Mouse (Mus musculus): Measurements from ENCODE around the gene Nkain1. TPM values are rescaled to one million over a fixed set of nuclear protein-coding genes. Genes with fewer than 3 reads are reported as not detected.

Gene Nkain1
- 12.8 and 20.1 TPM in 2 replicates for polyA plus RNA-seq (2016; fragmentation: Nextera tagmentation; extraction: Ambion mirVana)

DNA sequence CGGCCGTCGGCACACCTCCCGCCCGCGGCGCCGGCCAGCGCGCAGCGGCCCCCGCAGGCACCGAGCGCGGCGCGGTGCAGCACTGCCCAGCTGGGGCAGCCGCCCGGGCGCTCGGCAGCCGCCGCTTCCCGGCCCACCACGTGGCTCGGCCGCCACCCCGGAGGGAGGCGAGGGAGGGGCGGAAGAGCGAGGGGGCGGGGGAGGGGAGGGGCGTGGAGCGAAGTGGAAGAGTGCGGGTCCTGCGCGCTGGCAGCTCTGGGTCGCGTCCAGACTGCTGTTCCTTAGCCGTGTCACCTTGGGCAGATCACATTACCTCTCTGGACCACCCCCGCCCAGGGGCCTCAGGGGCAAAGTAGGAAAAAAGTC, at the start of gene Nkain1:
Nkain1 (minus strand) TSS at position 126 of the 366 bp plus-strand sequence.
- H3K9me3 ChIP-seq: no peaks in the 10 kb centered on the region
- H3K4me1 ChIP-seq: peaks cover 27% of the 10 kb centered on the region
- peak within 1 kb of the TSS; percentile 97 for H3K9ac ChIP-seq
- peaks cover 4% of the 10 kb centered on the region; the same call in 1 of the 2 replicates for H3K27me3 ChIP-seq (replicated peaks)
- H3K27ac ChIP-seq: peak within 1 kb of the TSS; percentile 75
- under 1% methylated on average over 37 of the region's 41 CpGs for WGBS
- H3K36me3 ChIP-seq: no peaks in the 10 kb centered on the region
- H3K4me2 ChIP-seq (replicated peaks): peak within 1 kb of the TSS; percentile 82
- peak within 1 kb of the TSS; percentile 84 for H3K4me3 ChIP-seq
- ATAC-seq (ENCODE audit: low FRiP score, low read depth): peak; percentile 80

DNA sequence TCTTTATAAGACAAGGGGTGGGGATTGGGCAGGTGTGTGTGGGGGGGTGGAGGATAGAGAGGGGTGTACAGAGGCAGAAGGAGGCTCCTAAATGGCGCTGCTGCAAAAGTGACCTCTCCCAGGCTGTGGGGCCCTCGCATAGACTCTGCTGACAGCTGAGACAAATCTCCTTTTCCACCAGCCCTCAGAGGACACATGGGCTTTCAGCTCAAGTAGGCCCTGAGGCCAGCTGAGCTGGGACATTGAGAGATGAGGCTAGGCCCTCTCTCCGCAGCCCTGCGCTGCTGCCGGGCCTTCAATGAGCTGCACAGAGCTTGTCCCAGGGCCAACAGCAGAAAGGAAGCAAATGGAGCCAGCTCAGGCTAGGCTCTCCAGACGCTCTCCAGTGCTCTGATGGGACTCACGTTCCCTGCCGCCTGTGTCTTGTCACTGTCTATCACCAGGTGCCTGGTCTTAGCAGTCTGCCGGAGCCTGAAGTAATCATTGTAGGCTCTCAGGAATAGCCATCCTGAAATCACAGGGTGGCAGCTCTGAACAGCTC, 4.8 kb upstream of the Nkain1 start:
- WGBS: 52% methylated on average over 9 of the region's 9 CpGs
- ATAC-seq (ENCODE audit: low FRiP score, low read depth): no peak
- peaks cover 4% of the 10 kb centered on the region; the same call in 1 of the 2 replicates for H3K27me3 ChIP-seq (replicated peaks)
- H3K9ac ChIP-seq: no peak overlapping the region
- H3K4me2 ChIP-seq (replicated peaks): no peak overlapping the region
- no peaks in the 10 kb centered on the region for H3K4me1 ChIP-seq
- H3K27ac ChIP-seq: no peak overlapping the region
- no peak overlapping the region for H3K4me3 ChIP-seq
- no peaks in the 10 kb centered on the region for H3K9me3 ChIP-seq
- no peaks in the 10 kb centered on the region for H3K36me3 ChIP-seq

DNA sequence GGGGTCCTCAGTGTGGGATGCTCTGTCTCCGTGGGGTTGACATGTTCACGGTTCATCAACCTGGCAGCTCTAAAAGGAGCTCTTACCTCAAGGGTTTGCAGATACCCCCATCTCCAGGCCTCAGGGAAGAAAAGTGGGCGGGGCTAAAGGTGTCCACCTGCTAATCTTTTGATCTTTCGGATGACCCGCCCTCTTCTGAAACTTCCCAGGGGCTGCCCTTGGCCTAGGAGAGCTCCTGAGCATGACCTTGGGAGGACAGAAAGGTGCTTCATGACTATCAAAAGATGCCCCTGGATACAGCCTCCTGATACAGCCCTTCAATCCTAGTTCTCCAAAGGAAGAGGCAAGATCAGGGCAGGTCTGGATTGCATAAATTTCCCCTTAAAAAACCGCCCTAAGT, 3.1 kb upstream of the Nkain1 start:
- no peak overlapping the region for H3K4me3 ChIP-seq
- no peak overlapping the region for H3K27ac ChIP-seq
- peaks cover 6% of the 10 kb centered on the region; the same call in 1 of the 2 replicates for H3K4me1 ChIP-seq
- no peaks in the 10 kb centered on the region for H3K9me3 ChIP-seq
- 71% methylated on average over 6 of the region's 6 CpGs for WGBS
- H3K27me3 ChIP-seq (replicated peaks): peaks cover 4% of the 10 kb centered on the region; the same call in 1 of the 2 replicates
- H3K36me3 ChIP-seq: no peaks in the 10 kb centered on the region
- ATAC-seq (ENCODE audit: low FRiP score, low read depth): no peak
- no peak overlapping the region for H3K9ac ChIP-seq
- no peak overlapping the region for H3K4me2 ChIP-seq (replicated peaks)

DNA sequence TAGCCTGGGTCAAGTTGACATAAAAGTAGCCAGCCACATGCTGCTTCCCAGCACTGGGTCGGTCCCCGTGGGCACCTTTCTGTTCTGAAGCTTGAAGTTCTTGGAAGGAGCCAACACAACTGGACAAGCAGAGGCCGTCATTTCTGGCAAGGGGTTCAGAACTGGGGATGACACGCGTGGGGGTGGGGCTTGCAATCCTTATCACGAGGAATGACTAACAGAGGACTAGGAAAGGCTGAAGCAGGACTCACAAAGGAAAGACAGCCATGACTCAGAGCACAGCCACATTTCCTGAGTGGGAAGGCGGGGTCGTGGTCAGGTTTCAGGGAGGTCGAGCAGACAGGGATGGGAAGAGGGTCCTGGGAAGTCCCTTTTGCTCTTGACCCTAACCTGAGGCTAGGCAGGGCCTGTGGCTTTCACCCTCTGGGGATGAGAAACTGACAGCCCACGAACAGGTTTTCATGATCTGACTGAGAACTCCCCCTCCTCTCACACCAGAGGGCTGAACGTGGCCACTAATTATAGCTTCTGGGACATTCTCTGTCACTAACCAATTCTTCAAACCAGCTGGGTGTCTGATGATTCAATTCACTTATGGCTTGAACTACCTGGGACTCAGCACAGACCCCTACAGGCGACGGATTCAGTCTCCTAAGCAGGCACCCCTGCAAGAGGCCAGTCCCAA, 2.4 kb upstream of the Nkain1 start:
- Histone ChIP-seq H3K9me3 (no peaks in the 10 kb centered on the region), H3K27me3 (replicated peaks) (peaks cover 4% of the 10 kb centered on the region; the same call in 1 of the 2 replicates), H3K9ac (no peak overlapping the region), H3K4me2 (replicated peaks) (no peak overlapping the region), H3K36me3 (no peaks in the 10 kb centered on the region), H3K4me3 (no peak overlapping the region), H3K4me1 (peaks cover 12% of the 10 kb centered on the region), H3K27ac (no peak overlapping the region)
- 66% methylated on average over 13 of the region's 13 CpGs for WGBS
- ATAC-seq (ENCODE audit: low FRiP score, low read depth): no peak

DNA sequence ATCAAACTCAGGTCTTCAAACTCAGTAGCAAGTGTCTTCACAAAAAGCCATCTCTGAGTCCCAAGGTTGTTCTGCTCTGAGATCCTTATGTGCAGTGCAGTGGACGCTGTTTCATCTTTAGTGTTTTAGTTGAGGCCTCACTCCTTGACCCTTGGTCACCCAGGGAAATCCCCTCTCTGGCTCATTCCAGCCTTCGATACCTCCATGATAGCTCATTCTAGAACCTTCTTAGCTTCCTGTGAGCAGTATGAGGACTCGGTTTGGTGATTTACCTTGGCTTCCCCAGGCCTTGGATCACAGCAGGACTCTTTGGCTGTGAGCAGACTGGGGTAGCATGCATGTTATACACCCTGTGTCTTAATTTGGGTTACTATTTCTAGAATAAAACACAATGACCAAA, 1.6 kb upstream of the Nkain1 start:
- ATAC-seq (ENCODE audit: low FRiP score, low read depth): no peak
- no peaks in the 10 kb centered on the region for H3K36me3 ChIP-seq
- 80% methylated on average over 3 of the region's 3 CpGs for WGBS
- H3K4me2 ChIP-seq (replicated peaks): no peak overlapping the region
- H3K4me3 ChIP-seq: no peak overlapping the region
- peaks cover 4% of the 10 kb centered on the region; the same call in 1 of the 2 replicates for H3K27me3 ChIP-seq (replicated peaks)
- H3K4me1 ChIP-seq: peaks cover 19% of the 10 kb centered on the region
- no peak overlapping the region for H3K9ac ChIP-seq
- H3K27ac ChIP-seq: no peak overlapping the region
- no peaks in the 10 kb centered on the region for H3K9me3 ChIP-seq

DNA sequence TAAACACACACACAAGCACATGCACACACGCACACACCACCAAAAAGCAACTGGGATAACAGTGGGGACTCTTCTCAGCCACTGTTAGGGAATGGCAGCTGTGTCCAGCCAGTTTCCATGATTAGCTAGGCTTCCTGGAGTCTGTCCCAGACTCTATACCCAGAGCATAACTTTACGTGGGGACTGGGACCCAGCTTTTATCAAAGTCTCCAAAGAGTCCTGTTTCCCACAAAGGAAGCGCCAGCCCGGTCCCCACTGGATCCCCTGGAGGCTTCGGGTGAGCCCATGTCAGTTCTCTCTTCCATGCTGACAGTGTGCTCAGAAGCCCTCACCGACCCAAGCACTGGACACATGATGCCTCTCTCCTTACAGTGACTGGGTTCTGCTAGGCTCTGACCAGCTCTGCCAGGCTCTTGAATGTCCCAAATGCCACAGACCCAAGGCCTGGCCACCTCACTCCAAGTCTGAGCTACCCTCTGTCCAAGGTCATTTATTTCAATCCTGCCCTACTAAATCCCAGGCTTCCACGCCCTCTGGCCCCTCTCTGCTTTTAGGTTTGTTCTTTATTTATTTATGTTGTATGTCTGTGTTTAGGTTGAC, 988 bp upstream of the Nkain1 start:
- H3K27ac ChIP-seq: no peak overlapping the region
- no peak overlapping the region for H3K9ac ChIP-seq
- H3K4me3 ChIP-seq: no peak overlapping the region
- ATAC-seq (ENCODE audit: low FRiP score, low read depth): no peak
- H3K4me1 ChIP-seq: peaks cover 21% of the 10 kb centered on the region
- 86% methylated on average over 7 of the region's 7 CpGs for WGBS
- H3K36me3 ChIP-seq: no peaks in the 10 kb centered on the region
- H3K27me3 ChIP-seq (replicated peaks): peaks cover 4% of the 10 kb centered on the region; the same call in 1 of the 2 replicates
- H3K4me2 ChIP-seq (replicated peaks): no peak overlapping the region
- H3K9me3 ChIP-seq: no peaks in the 10 kb centered on the region

DNA sequence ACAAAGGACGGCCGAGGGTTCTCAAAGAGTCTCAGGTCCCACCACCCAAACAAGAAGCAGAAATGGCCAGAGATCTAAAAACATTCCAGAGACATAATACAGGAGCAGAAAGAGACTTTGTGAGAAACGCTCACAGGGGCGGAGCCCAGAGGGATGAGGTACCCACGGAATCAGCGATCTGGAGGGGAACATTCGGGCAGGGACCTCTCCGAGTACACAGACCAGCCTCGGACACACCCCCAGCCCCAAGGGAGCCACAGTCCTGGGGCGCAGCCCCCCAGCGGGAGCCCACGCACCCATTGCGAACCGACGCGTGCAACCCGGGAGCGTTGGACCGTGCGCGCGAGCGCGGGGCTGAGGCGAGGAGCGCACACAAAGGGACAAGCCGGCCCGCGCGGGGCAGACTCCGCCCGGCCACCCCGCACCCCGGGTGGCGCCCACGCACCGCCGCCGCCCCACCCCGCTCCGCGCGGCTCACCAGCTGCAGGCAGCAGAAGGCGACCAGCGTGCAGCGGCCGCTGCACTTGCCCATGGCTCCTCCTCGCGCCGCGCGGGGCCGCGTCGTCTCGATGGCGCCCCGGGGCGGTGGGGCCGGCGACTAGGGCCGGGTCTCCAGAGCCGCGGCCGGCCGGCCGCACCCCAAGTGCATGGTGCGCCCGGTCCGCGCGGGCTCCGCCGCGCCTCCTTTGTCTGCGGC, 474 bp downstream of the Nkain1 start:
- H3K9me3 ChIP-seq: no peaks in the 10 kb centered on the region
- peaks cover 4% of the 10 kb centered on the region; the same call in 1 of the 2 replicates for H3K27me3 ChIP-seq (replicated peaks)
- H3K4me2 ChIP-seq (replicated peaks): peak overlapping the region; percentile 82
- ATAC-seq (ENCODE audit: low FRiP score, low read depth): peak; percentile 61
- no peaks in the 10 kb centered on the region for H3K36me3 ChIP-seq
- H3K9ac ChIP-seq: peak overlapping the region; percentile 97
- H3K4me3 ChIP-seq: peak overlapping the region; percentile 84
- H3K4me1 ChIP-seq: peaks cover 32% of the 10 kb centered on the region
- under 1% methylated on average over 65 of the region's 76 CpGs for WGBS
- H3K27ac ChIP-seq: peak overlapping the region; percentile 75

DNA sequence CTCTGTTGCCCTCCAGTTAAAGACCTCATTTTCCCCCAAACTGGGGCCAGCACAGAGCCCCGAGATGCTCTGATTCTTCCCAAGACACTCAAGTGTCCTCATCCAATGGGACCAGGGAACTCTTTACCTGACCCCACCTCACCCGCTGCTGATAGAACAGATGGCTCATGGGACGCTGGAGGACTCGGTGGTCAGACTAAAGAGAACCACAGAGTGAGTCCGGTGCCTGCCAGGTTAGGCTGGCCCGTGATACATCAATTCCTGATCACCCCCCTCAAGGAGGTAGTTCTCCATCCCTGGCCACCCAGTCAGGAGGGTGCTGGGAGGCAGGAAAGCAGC, 992 bp downstream of the Nkain1 start:
- H3K9ac ChIP-seq: peak overlapping the region; percentile 97
- H3K27me3 ChIP-seq (replicated peaks): peaks cover 4% of the 10 kb centered on the region; the same call in 1 of the 2 replicates
- peak overlapping the region; percentile 82 for H3K4me2 ChIP-seq (replicated peaks)
- H3K36me3 ChIP-seq: no peaks in the 10 kb centered on the region
- 0% methylated on average over 6 of the region's 6 CpGs for WGBS
- H3K4me1 ChIP-seq: peaks cover 38% of the 10 kb centered on the region
- H3K9me3 ChIP-seq: no peaks in the 10 kb centered on the region
- peak overlapping the region; percentile 84 for H3K4me3 ChIP-seq
- ATAC-seq (ENCODE audit: low FRiP score, low read depth): no peak
- H3K27ac ChIP-seq: peak overlapping the region; percentile 75; the same call in 1 of the 2 replicates

DNA sequence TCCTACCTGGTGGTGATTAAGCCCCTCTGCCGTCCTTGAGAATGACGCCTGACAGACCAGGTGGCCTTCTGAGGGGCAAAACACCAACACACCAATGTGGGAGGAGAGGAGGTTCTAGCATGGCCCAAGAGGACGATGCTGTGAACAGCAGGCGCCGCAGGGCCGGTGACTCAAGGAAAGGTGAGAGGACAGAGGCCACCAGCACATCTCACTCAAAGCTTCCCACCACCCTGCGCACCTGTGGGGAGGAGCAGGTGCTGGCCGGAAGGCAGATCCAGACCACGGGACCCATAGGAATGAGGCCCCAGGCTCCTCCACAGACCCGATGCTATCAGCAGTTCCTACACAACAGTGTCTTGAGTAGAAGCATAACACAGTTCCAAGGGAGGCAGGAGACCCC, 1.4 kb downstream of the Nkain1 start:
- Histone ChIP-seq H3K36me3 (no peaks in the 10 kb centered on the region), H3K4me1 (peaks cover 42% of the 10 kb centered on the region), H3K4me2 (replicated peaks) (peak overlapping the region; percentile 82), H3K27me3 (replicated peaks) (peaks cover 4% of the 10 kb centered on the region; the same call in 1 of the 2 replicates), H3K4me3 (peak overlapping the region; percentile 84), H3K9me3 (no peaks in the 10 kb centered on the region), H3K27ac (peak overlapping the region; percentile 75; the same call in 1 of the 2 replicates), H3K9ac (peak overlapping the region; percentile 97)
- 40% methylated on average over 10 of the region's 10 CpGs for WGBS
- ATAC-seq (ENCODE audit: low FRiP score, low read depth): no peak

DNA sequence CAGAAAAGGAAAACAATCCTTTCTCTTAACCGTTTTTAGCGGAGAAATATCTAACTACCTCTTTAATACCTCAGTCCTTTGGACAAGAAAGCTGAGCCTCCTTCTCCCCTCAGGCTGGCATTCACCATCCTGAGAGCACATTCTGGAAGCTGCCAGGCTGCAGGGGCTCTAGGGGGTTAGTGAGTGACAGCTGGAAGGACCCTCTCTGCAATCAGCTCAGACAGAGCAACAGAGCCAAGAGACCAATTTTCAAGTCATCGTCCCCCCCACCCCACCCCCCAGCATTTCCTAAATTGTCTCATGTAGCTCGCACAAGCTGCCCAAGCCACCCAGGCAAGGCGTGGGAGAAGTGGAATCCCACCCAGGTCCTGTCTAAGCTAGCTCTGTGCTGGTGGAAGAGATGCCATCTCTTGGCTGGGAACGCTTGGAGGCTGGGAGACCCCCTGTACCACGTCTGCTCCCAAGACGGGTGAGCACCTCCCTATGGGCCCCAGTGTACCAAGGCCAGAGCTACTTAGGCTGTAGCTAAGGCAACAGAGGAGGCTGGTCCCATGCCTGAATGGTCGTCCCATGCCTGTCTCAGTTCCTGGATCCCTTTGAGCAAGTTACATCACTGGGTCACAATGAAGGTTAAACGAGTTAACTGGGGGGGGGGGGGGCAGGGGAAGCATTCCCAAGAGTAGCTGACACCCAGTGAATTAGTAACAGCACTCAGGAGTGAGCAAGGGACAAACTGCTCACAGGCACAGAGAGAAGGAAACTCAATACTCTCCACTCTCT, 2.8 kb downstream of the Nkain1 start:
- Histone ChIP-seq H3K9me3 (no peaks in the 10 kb centered on the region), H3K9ac (0 out of 2 replicates have a peak overlapping the region, but pooled peaks have one; percentile 9), H3K36me3 (no peaks in the 10 kb centered on the region), H3K4me2 (replicated peaks) (peak overlapping the region; percentile 82), H3K4me3 (no peak overlapping the region), H3K27me3 (replicated peaks) (peaks cover under 1% of the 10 kb centered on the region; the same call in 1 of the 2 replicates), H3K27ac (no peak overlapping the region), H3K4me1 (peaks cover 45% of the 10 kb centered on the region)
- WGBS: 44% methylated on average over 10 of the region's 10 CpGs
- no peak for ATAC-seq (ENCODE audit: low FRiP score, low read depth)

DNA sequence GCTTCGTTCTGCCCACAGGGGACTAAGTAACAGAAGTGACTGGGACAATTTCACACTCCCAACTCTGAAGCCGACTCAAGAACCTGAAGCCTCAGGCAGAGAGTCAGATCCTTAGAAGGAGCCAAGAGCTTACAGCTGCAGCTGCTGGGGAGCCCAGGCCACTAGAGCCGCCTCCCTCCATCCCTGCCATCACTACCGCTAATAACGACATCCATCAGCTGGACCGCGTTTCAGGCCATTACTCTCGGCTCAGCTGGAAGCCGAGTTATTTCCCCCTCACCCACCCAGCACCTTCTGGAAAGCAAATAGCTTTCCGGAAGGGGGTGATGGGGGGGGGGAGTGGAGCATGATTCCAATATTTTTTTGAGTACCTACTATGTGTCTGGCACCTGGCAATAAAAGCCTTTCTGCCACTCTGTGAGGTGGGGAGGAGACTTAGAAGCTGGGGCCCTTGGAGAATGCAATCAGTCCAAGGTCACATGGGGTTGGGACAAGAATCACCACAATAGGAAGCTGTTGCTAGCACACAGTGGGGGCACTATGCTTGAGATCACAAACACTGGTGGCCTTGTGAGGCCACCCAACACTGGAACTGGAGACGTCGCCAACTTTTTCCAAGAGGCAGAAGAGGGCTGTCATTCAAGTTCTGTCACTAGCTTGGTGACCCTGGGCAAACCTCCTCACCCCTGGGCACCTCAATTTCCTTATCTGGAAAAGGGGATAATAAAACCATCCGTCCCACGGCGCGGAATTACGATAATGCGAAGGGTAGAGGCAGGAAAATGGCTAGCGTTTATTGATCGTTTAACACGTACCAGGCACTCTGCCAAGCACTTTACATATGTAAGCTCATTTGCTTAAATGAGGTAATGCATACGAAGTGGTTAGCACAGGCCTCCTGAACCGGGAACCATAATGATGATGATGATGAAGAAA, 5.7 kb downstream of the Nkain1 start:
- H3K27me3 ChIP-seq (replicated peaks): peaks cover 11% of the 10 kb centered on the region
- H3K4me1 ChIP-seq: peaks cover 67% of the 10 kb centered on the region
- 39% methylated on average over 23 of the region's 23 CpGs for WGBS
- peak overlapping the region; percentile 20 for H3K4me2 ChIP-seq (replicated peaks)
- H3K36me3 ChIP-seq: no peaks in the 10 kb centered on the region
- H3K9ac ChIP-seq: no peak overlapping the region
- H3K4me3 ChIP-seq: no peak overlapping the region; the same call in 1 of the 2 replicates
- no peak overlapping the region for H3K27ac ChIP-seq
- no peaks in the 10 kb centered on the region for H3K9me3 ChIP-seq
- no peak for ATAC-seq (ENCODE audit: low FRiP score, low read depth)

All from neural tube, embryonic 12.5 days (tissue).